Mouse (Mus musculus) gastrocnemius, postnatal 4 days (tissue): Measurements from ENCODE around the gene Olfr411. TPM values are rescaled to one million over a fixed set of nuclear protein-coding genes. Genes with fewer than 3 reads are reported as not detected.

Experiments
- DNase-seq, 2 experiments: peaks; one replicate each; pipeline ENCODE4 v3.0.0; 2021 to 2022; ENCODE audit warnings: low spot score in 2 of 2, mixed read lengths in 2 of 2
- long read RNA-seq, 2 experiments: library from polyadenylated mRNA; stranded (forward); transcript quantifications; one replicate each; pipeline ENCODE4 v2.0.0; 2021
- total RNA-seq, 2 experiments: library from RNA; stranded (reverse); gene quantifications; 2 replicates each; pipeline ENCODE4 v1.2.3; 2021

Olfr411 gene
- total RNA-seq: not detected
- long read RNA-seq, experiment 1: 0 reads
- long read RNA-seq, experiment 2: 0 reads

- no peak for DNase-seq
Observed at GRCm38 (mm10) chr11:74352550-74352949, at the start of gene Olfr411. Gene Olfr411, minus strand, starts transcription at chr11:74352650.

DNA sequence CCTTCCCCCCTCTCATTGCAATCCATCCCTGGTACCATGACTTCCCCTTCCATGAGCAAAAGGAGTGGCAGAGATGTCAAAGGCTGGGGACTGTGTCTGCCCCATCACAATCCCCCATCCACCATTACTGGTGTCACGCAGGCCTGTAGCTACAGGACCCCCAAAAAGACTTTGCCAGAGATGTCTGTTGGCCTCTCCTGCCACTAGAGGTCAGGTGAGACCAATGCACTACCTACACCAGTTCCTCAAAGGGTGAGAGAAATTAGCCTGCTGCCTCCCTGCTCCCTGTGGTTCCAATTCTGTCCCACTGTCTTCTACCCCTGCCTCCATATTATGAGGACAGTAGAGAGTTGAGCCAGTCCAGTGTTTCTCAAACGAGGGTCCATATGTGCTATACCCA lies 49.7 kb upstream of the Olfr411 start:
- no peak for DNase-seq

- DNase-seq: no peak
Observed at GRCm38 (mm10) chr11:74395583-74395982, 43.1 kb upstream of the Olfr411 start.

GRCm38 (mm10) chr11:74393489-74393888 lies 41.0 kb upstream of the Olfr411 start:
- DNase-seq: no peak

- DNase-seq: no peak
Observed at GRCm38 (mm10) chr11:74392903-74393302, 40.5 kb upstream of the Olfr411 start.

- DNase-seq: no peak
Observed at GRCm38 (mm10) chr11:74391899-74392298, 39.4 kb upstream of the Olfr411 start.

GRCm38 (mm10) chr11:74387203-74387602 lies 34.8 kb upstream of the Olfr411 start:
- no peak for DNase-seq

DNA sequence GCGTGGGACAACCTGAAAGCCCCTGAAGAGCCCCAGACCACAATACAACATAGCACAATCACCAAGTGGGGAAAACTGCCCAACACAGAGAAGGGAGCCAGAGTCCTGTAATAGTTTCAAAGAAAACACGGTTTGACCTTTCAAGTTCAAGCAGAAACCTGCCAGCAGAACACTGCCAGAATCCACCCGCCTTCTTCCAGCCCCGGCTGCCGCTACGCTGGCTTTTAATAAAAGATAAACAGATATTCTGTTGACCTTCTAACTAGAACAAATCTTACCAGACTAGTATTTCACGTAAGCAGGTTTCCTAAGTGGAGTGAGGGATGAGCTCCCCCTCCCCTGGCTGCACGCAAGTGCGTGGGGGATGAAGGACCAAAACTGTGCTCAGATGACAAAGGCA lies 33.2 kb upstream of the Olfr411 start:
- no peak for DNase-seq

GRCm38 (mm10) chr11:74379166-74379873 lies 26.9 kb upstream of the Olfr411 start:
- DNase-seq: no peak

- no peak for DNase-seq
Observed at GRCm38 (mm10) chr11:74376847-74377246, 24.4 kb upstream of the Olfr411 start.

DNA sequence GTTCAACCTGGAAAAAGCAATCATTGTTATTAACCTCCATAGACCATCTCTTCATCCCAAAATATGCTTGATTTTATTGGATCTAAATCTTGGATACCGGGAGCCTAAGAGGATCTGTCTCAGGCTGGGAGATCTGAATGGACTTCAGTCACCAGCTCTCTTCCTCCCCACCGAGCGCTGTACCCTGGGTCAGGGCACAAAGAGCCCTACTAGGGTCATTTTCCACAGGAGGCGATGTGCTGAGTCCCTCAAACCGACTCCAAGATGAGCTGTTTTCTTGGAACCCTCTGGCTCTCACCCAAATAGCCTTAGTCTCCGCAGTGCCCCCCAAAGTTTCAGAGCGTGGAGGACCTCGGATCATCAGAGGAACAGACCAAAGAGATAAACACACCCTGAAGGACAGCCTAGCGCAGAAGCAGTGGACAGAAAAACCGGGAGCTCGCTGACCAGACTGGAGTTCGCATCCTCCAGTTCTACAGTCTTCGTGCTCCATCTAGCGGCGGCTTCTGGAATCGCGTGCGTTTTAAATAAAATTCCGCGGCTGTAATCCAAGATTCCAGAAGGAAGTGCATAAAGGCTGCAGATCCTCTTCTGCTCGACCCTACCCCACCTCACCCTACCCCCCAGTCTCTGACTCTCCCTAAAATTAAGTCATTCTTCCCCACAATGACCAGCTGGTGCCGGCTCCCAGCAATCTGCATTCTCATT lies 19.1 kb upstream of the Olfr411 start:
- DNase-seq: peak; percentile 65 to 66

DNA sequence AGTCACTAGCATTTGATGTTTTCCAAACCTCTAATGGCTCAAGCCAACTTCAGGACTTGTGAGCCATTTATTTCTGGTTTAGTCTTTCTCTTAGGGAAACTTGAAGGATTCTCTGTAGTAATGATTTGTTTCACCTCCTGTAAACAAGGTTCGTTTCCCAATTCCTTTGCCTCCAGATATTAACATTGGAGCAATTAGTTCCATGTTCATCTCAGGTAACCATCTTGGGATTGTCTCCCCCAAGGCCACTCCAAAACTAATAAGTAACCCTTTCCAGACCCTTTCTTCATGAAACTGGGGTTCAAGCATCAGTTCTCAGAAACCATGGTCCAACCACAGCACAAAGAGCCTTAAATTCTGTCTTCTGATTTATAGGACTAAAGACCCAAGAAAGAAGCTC lies 9.3 kb upstream of the Olfr411 start, which contains the start of gene Olfr412:
Olfr412 (plus strand) TSS at position 301 of the 400 bp plus-strand sequence.
- DNase-seq: no peak

- no peak for DNase-seq
Observed at GRCm38 (mm10) chr11:74337931-74338330, 14.5 kb downstream of the Olfr411 start, which contains the start of gene Olfr410. Gene Olfr410, minus strand, starts transcription at chr11:74338031.

DNA sequence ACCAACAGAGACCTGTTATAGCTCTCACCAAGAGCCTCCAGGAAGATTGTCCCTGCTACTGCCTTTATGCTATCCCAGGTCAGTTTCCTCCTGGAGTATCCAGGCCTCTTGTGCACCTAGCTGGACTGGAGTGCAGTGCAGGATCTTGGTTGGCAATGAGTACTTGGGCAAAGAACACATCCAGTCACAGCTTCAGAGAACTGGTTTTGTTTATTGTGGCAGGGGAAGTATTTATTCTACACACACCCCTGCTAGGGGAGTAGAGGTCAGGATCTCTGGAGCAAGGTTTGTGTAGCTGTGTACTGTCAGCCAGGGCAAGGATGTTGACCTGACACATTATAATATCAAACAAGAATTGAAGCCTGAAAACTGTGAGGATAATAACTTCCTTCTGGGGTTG lies 23.7 kb downstream of the Olfr411 start:
- DNase-seq: no peak

DNA sequence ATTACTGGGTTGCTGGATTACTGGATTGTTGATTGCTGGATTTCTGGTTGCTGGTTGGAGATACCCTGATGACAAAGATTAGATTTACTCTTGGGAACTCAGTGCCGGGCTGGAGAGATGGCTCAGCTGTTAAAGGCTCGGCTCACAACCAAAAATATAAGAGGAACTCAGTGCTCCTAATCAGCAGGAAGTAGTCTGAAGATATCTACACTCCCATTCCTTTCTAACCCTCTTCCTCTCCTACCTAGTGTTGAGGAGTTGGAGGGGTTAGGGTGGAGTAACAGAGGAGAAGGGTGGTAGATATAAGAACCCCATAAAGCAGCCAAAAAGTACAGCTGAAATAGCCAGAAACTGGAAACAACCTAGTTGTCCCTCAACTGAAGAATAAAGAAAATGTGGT lies 26.4 kb downstream of the Olfr411 start:
- no peak for DNase-seq

Other genes starting within 250 kb of the Olfr411 start
- not detected for gene Olfr401, start 238.9 kb downstream of the Olfr411 start, total RNA-seq
- not detected for gene Olfr402, start 199.1 kb downstream of the Olfr411 start, total RNA-seq
- not detected for gene Olfr403, start 166.4 kb downstream of the Olfr411 start, total RNA-seq
- not detected for gene Olfr43, start 141.3 kb downstream of the Olfr411 start, total RNA-seq
- not detected for gene Olfr406, start 92.8 kb downstream of the Olfr411 start, total RNA-seq
- not detected for gene Olfr59, start 68.9 kb downstream of the Olfr411 start, total RNA-seq
- gene Olfr410, start 14.6 kb downstream of the Olfr411 start, total RNA-seq: not detected
- gene Olfr412, start 9.4 kb upstream of the Olfr411 start, total RNA-seq: not detected